Mouse (Mus musculus) heart, postnatal 0 days (tissue): ENCODE measurements around the gene B830017H08Rik.

Source experiments
- CTCF ChIP-seq: IDR thresholded peaks from 2 replicates; pipeline ENCODE4 v1.5.1; 2016; ENCODE audit warnings: antibody characterized with exemption, control low read depth, low read depth
- EP300 ChIP-seq: IDR thresholded peaks from 2 replicates; pipeline ENCODE4 v1.6.1; 2016; ENCODE audit warnings: antibody characterized with exemption, low read depth

- TF ChIP-seq CTCF (no peak), EP300 (no peak)
These were observed 25.5 kb upstream of the B830017H08Rik start for GRCm38 (mm10) chr16:17807192-17808009.
